Mouse (Mus musculus) lung, postnatal 0 days (tissue): Measurements from ENCODE around the gene Fcgr2b.

ENCODE experiments used
- CTCF ChIP-seq: IDR thresholded peaks from 2 replicates; pipeline ENCODE4 v1.5.1; 2016; ENCODE audit warnings: antibody characterized with exemption, mild to moderate bottlenecking
- EP300 ChIP-seq: IDR thresholded peaks from 2 replicates; pipeline ENCODE4 v1.6.1; 2016; ENCODE audit warnings: antibody characterized with exemption, mild to moderate bottlenecking, control low read depth

DNA sequence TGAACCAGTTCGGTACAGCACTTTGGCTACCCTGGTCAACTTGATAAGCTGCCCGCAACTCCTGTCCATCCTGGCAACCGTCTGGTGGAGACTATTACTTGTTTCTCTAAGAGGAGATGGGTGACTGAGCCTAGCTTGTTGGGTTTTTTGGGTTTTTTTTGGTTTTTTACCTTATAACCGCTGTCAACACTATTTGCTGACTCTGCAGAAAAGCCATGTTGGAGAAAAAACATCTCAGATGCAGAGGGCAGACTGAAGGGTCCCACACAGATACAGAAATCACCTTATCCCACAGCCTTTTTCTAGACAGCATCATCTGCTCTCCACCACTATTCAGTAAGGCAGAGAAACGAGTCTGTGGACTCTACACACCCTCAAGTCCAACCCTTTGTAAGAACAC, 9.5 kb upstream of the Fcgr2b start:
- TF ChIP-seq EP300 (no peak), CTCF (no peak)
